Mouse (Mus musculus) testis, adult 2 months (tissue): ENCODE results near the gene CK137956.

ENCODE experiments used
- CTCF ChIP-seq: fragments of 200-500 bp; IDR thresholded peaks from 2 replicates; pipeline ENCODE4 v1.5.1; 2012; ENCODE audit warnings: low read depth, mild to moderate bottlenecking, inconsistent platforms, low read length, moderate library complexity; ENCODE audit not compliant: control insufficient read depth, insufficient read depth, insufficient replicate concordance
- POLR2A ChIP-seq: fragments of 200-500 bp; IDR thresholded peaks from 2 replicates; pipeline ENCODE4 v1.6.1; 2012; ENCODE audit warnings: low read depth, mild to moderate bottlenecking, inconsistent platforms, low read length, moderate library complexity; ENCODE audit not compliant: control insufficient read depth

- TF ChIP-seq CTCF (no peak), POLR2A (no peak)
Measured at GRCm38 (mm10) chr4:127903954-127904353, 66.8 kb downstream of the CK137956 start.
